In genomic region chr7:126676207-126676606, GRCm38 (mm10) we compare ENCODE assay signal across 9 mouse cellular contexts. TPM values are rescaled to one million over a fixed set of nuclear protein-coding genes. Genes with fewer than 3 reads are reported as not detected.
A peak's percentile ranks its signal among the peaks of the same experiment; 100 is the strongest.
DNase-seq lines count a peak whose midpoint lies in the region; TF ChIP-seq lines count a peak whose summit lies in the region.
"Had no signal": no experiment of that assay in that cellular context is flagged by ENCODE, and none has a peak within 500 bp of the region (broad histone marks: within the 10 kb centered on the region; RNA-seq: fewer than 3 reads in every experiment).

Gene Sult1a1, minus strand, starts transcription at chr7:126676432.

- intact Hi-C loops in heart, postnatal 10 days (cut with DNase I), result no loop called here

- H3K4me3 ChIP-seq in layer of hippocampus, adult 2 months, result peak within 1 kb of the TSS; percentile 2; the same call in 1 of the 2 replicates
- H3K4me3 ChIP-seq: neural tube, embryonic 12.5 days had no signal

- no peak for DNase-seq in layer of hippocampus, adult 2 months (ENCODE audit: low spot score in 2 of 2)
- DNase-seq in layer of hippocampus, adult 9-11 months, result no peak
- DNase-seq in adrenal gland, postnatal 36 days, result peak; percentile 29 to 63
- DNase-seq in heart, postnatal 10 days, result peak; percentile 66 to 68
- peak; percentile 84 to 92 for DNase-seq in lung, adult 18-20 months
- no peak for DNase-seq in spleen, postnatal 10 days (ENCODE audit: low spot score in 2 of 2)
- no peak for DNase-seq in layer of hippocampus, postnatal 25 days (ENCODE audit: extremely low spot score in 1 of 2, low spot score in 1 of 2)
- no peak for DNase-seq in left cerebral cortex, adult 11 months (ENCODE audit: low spot score)

- TF ChIP-seq CTCF in layer of hippocampus, adult 2 months (conservative IDR thresholded peaks at IDR 0.05), result no peak

- peak within 1 kb of the TSS; percentile 86 for H3K27ac ChIP-seq in layer of hippocampus, adult 2 months
- H3K27ac ChIP-seq: neural tube, embryonic 12.5 days had no signal

RNA-seq across cellular contexts. Expression of gene Sult1a1, which starts in this region (rescaled TPM):
- 1 to 10 TPM; 9.1 to 9.4 TPM for total RNA-seq in layer of hippocampus, adult 2 months (2021)
- total RNA-seq in adrenal gland, postnatal 36 days (2021), result 10 to 100 TPM; 34.1 to 52.7 TPM
- total RNA-seq in heart, postnatal 10 days (2021), result 10 to 100 TPM; 12.0 to 32.5 TPM
- total RNA-seq in layer of hippocampus, postnatal 25 days (2021), result 10 to 100 TPM in 1 of 2 experiments, 1 to 10 TPM in 1; 9.5 to 11.1 TPM

Comparison
In these comparisons a context has a peak if more than half of its experiments do, and no peak if none do; other contexts are left out.
1. DNase-seq: peak in adrenal gland, postnatal 36 days (2 of 2), heart, postnatal 10 days (2 of 2) and lung, adult 18-20 months (2 of 2); none in layer of hippocampus, adult 2 months (0 of 2), layer of hippocampus, adult 9-11 months (single experiment), spleen, postnatal 10 days (0 of 2), layer of hippocampus, postnatal 25 days (0 of 2) and left cerebral cortex, adult 11 months (single experiment).